Mouse (Mus musculus) intestine, postnatal 0 days (tissue): ENCODE measurements at regions not wholly inside any gene's neighbourhood (a gene's known extent, or its start where the extent isn't known, plus 50 kb on each side); places are given as distances from the start of the nearest gene placed in this dataset.

Experiments used
- ATAC-seq: fragments of 200-750 bp; cut with Nextera tagmentation; 2 replicates; pipeline ENCODE4 v1.8.0; 2017; ENCODE audit warnings: mild to moderate bottlenecking, moderate TSS enrichment, moderate library complexity
- H3K27ac ChIP-seq: fragments of 300-500 bp; sonication (generic); 2 replicates; pipeline ENCODE4 v1.5.1; 2014; ENCODE audit warnings: mild to moderate bottlenecking, low read depth, low read length, moderate library complexity
- H3K27me3 ChIP-seq: fragments of 300-500 bp; sonication (generic); replicated peaks from 2 replicates; pipeline ENCODE4 v1.6.1; 2014; ENCODE audit warnings: low read length, mixed read lengths; ENCODE audit not compliant: control insufficient read depth, insufficient read depth
- H3K36me3 ChIP-seq: fragments of 300-500 bp; sonication (generic); 2 replicates; pipeline ENCODE4 v1.6.1; 2014; ENCODE audit warnings: mild to moderate bottlenecking, moderate library complexity; ENCODE audit not compliant: control insufficient read depth, insufficient read depth
- H3K4me1 ChIP-seq: fragments of 300-500 bp; sonication (generic); replicated peaks from 2 replicates; pipeline ENCODE4 v1.6.1; 2014; ENCODE audit warnings: antibody characterized with exemption, low read length, mixed read lengths; ENCODE audit not compliant: control insufficient read depth, insufficient read depth
- H3K4me2 ChIP-seq: fragments of 300-500 bp; sonication (generic); replicated peaks from 2 replicates; pipeline ENCODE4 v1.6.1; 2014; ENCODE audit warnings: low read depth, mild to moderate bottlenecking, moderate library complexity
- H3K4me3 ChIP-seq: fragments of 300-500 bp; sonication (generic); 2 replicates; pipeline ENCODE4 v1.5.1; 2014; ENCODE audit warnings: low read depth, low read length
- H3K9ac ChIP-seq: fragments of 300-500 bp; sonication (generic); 2 replicates; pipeline ENCODE4 v1.6.1; 2014; ENCODE audit warnings: mild to moderate bottlenecking, low read depth, low read length
- H3K9me3 ChIP-seq: fragments of 300-500 bp; sonication (generic); 2 replicates; pipeline ENCODE4 v1.6.1; 2016; ENCODE audit warnings: mixed run types; ENCODE audit not compliant: control insufficient read depth
- CTCF ChIP-seq: sonication (generic); IDR thresholded peaks from 2 replicates; pipeline ENCODE4 v1.5.1; 2016; ENCODE audit warnings: low read depth, mild to moderate bottlenecking, control low read depth, antibody characterized with exemption, moderate library complexity
- WGBS: fragments of 180-500 bp; shearing (Covaris S2); extraction: QIAGEN DNeasy Blood & Tissue Kit; methylation state at CpG from one replicate; pipeline ENCODE4 v1.1.7; 2014; 5-methylcytosine and 5-hydroxymethylcytosine counted together

- no peak overlapping the region for H3K4me3 ChIP-seq
- H3K36me3 ChIP-seq, result no peaks in the 10 kb centered on the region
- no peak overlapping the region for H3K9ac ChIP-seq
- no peak for ATAC-seq
- WGBS, result 79% methylated on average over 3 of the region's 3 CpGs
- H3K27me3 ChIP-seq, result no peaks in the 10 kb centered on the region
- H3K4me1 ChIP-seq, result no peaks in the 10 kb centered on the region
- no peaks in the 10 kb centered on the region for H3K9me3 ChIP-seq
- TF ChIP-seq CTCF, result no peak
- no peak overlapping the region for H3K27ac ChIP-seq
- H3K4me2 ChIP-seq, result no peak overlapping the region
Observed at GRCm38 (mm10) chr1:73793256-73793655, 331.0 kb downstream of the Tns1 start.

GRCm38 (mm10) chr1:73792311-73792710 is 331.9 kb downstream of the Tns1 start:
- Histone ChIP-seq H3K36me3 (no peaks in the 10 kb centered on the region), H3K27ac (no peak overlapping the region), H3K4me3 (no peak overlapping the region), H3K4me2 (no peak overlapping the region), H3K27me3 (no peaks in the 10 kb centered on the region), H3K4me1 (no peaks in the 10 kb centered on the region), H3K9ac (no peak overlapping the region), H3K9me3 (no peaks in the 10 kb centered on the region)
- no peak for TF ChIP-seq CTCF
- ATAC-seq, result no peak
- 97% methylated on average over 5 of the region's 5 CpGs for WGBS

- 49% methylated on average over 2 of the region's 2 CpGs for WGBS
- Histone ChIP-seq H3K9ac (no peak overlapping the region), H3K27ac (no peak overlapping the region)
Observed at GRCm38 (mm10) chr1:73787666-73788065, 336.6 kb downstream of the Tns1 start.

GRCm38 (mm10) chr1:73787224-73787623 is 337.0 kb downstream of the Tns1 start:
- WGBS, result 75% methylated on average over 7 of the region's 7 CpGs
- ATAC-seq, result no peak
- TF ChIP-seq CTCF, result no peak
- Histone ChIP-seq H3K4me3 (no peak overlapping the region), H3K9ac (no peak overlapping the region), H3K36me3 (no peaks in the 10 kb centered on the region), H3K9me3 (no peaks in the 10 kb centered on the region), H3K4me2 (no peak overlapping the region), H3K27me3 (no peaks in the 10 kb centered on the region), H3K4me1 (no peaks in the 10 kb centered on the region), H3K27ac (no peak overlapping the region)

More at GRCm38 (mm10) chr1:73787666-73788065, 336.6 kb downstream of the Tns1 start:
- Histone ChIP-seq H3K4me2 (no peak overlapping the region), H3K27me3 (no peaks in the 10 kb centered on the region), H3K36me3 (no peaks in the 10 kb centered on the region), H3K4me1 (no peaks in the 10 kb centered on the region), H3K9me3 (no peaks in the 10 kb centered on the region), H3K4me3 (no peak overlapping the region)
- no peak for ATAC-seq
- TF ChIP-seq CTCF, result no peak

- Histone ChIP-seq H3K36me3 (no peaks in the 10 kb centered on the region), H3K4me3 (no peak overlapping the region), H3K4me1 (no peaks in the 10 kb centered on the region), H3K27ac (no peak overlapping the region), H3K4me2 (no peak overlapping the region), H3K27me3 (no peaks in the 10 kb centered on the region), H3K9ac (no peak overlapping the region), H3K9me3 (no peaks in the 10 kb centered on the region)
- no peak for ATAC-seq
- TF ChIP-seq CTCF, result no peak
- WGBS, result 79% methylated on average over 2 of the region's 2 CpGs
Observed at GRCm38 (mm10) chr1:73783303-73783702, 340.9 kb downstream of the Tns1 start.

- 73% methylated on average over 2 of the region's 2 CpGs for whole genome bisulfite sequencing
- ATAC-seq, result no peak
Observed at GRCm38 (mm10) chr1:73782871-73783270, 341.4 kb downstream of the Tns1 start.

GRCm38 (mm10) chr1:73771773-73772172 is 352.5 kb downstream of the Tns1 start:
- WGBS, result 38% methylated on average over 5 of the region's 5 CpGs
- no peak for TF ChIP-seq CTCF
- no peaks in the 10 kb centered on the region for H3K27me3 ChIP-seq
- ATAC-seq, result no peak
- no peaks in the 10 kb centered on the region for H3K9me3 ChIP-seq
- no peaks in the 10 kb centered on the region for H3K36me3 ChIP-seq
- H3K9ac ChIP-seq, result no peak overlapping the region
- no peak overlapping the region for H3K27ac ChIP-seq
- no peaks in the 10 kb centered on the region for H3K4me1 ChIP-seq
- no peak overlapping the region for H3K4me2 ChIP-seq
- no peak overlapping the region for H3K4me3 ChIP-seq

More at GRCm38 (mm10) chr1:73782871-73783270, 341.4 kb downstream of the Tns1 start:
- H3K27ac ChIP-seq, result no peak overlapping the region
- H3K9me3 ChIP-seq, result no peaks in the 10 kb centered on the region
- no peaks in the 10 kb centered on the region for H3K27me3 ChIP-seq
- TF ChIP-seq CTCF, result no peak
- H3K4me2 ChIP-seq, result no peak overlapping the region
- no peaks in the 10 kb centered on the region for H3K36me3 ChIP-seq
- H3K9ac ChIP-seq, result no peak overlapping the region
- H3K4me1 ChIP-seq, result no peaks in the 10 kb centered on the region
- no peak overlapping the region for H3K4me3 ChIP-seq
